Mouse (Mus musculus): ENCODE data around the gene Pdss2.

GRCm38 (mm10) chr10:43363431-43363851, 142.2 kb downstream of the Pdss2 start:
- no peak for TF ChIP-seq CTCF (IDR thresholded peaks at IDR 0.05; ENCODE audit: control insufficient read depth, insufficient read depth, insufficient replicate concordance, low read depth, low read length)
- TF ChIP-seq POLR2A (IDR thresholded peaks at IDR 0.05; ENCODE audit: control insufficient read depth, low read depth, low read length), result no peak
